Mouse (Mus musculus): ENCODE results near the gene Pbx1.

DNA sequence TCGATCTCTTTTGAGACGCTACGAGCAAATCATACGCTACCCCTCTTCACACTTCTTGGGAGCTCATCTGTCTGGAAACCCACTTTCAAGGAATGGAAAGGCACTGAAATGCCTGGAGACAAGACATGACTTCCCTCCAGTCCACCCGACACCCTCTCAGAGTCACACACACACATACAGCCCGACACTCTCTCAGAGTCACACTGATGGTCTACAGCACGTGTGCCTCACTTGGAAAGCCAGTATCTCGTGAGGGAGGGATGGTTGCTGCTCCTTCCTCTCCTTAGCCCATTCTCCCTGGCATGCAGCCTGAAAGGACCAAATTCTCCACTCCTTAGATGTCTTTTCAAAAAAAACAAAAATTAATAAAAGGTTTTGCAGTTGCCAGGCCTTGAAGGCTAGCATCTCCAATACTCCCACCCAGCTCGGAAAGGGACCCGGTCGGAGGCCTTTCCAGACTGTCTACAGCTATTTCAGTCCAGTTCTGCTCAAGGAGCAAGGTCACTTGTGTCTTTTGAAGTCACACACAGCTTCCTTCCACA is 8.6 kb downstream of the Pbx1 start:
- TF ChIP-seq EP300 (IDR thresholded peaks at IDR 0.05; ENCODE audit: low read depth in 1 of 2, low read length in 2 of 2) (no peak), CTCF (IDR thresholded peaks at IDR 0.05 in 2 of 3, conservative IDR thresholded peaks at IDR 0.05 in 1 of 3; ENCODE audit: control insufficient read depth in 1 of 3, insufficient read depth in 1 of 3, low read depth in 2 of 3, low read length in 3 of 3, poor library complexity in 1 of 3, severe bottlenecking in 1 of 3) (no peak), MXI1 (IDR thresholded peaks at IDR 0.05; ENCODE audit: low read depth, low read length) (no peak), ZNF384 (IDR thresholded peaks at IDR 0.05; ENCODE audit: low read depth, low read length) (no peak), ZMIZ1 (IDR thresholded peaks at IDR 0.05; ENCODE audit: low read depth, low read length) (no peak), SMC3 (IDR thresholded peaks at IDR 0.05; ENCODE audit: low read depth, low read length) (no peak), GATA1 (IDR thresholded peaks at IDR 0.05; ENCODE audit: low read depth, low read length) (no peak), POLR2A (IDR thresholded peaks at IDR 0.05; ENCODE audit: control insufficient read depth in 1 of 2, insufficient read depth in 1 of 2, low read depth in 1 of 2, low read length in 2 of 2, poor library complexity in 1 of 2) (no peak), MAX (IDR thresholded peaks at IDR 0.05; ENCODE audit: low read length) (no peak), MAZ (IDR thresholded peaks at IDR 0.05; ENCODE audit: low read depth, low read length) (no peak)

Data from MEL (cell line).